Mouse (Mus musculus): ENCODE measurements around the gene Hoxb8. TPM values are rescaled to one million over a fixed set of nuclear protein-coding genes. Genes with fewer than 3 reads are reported as not detected.

Gene Hoxb8
- total RNA-seq, 2 experiments from 2014 or later, result not detected

DNA sequence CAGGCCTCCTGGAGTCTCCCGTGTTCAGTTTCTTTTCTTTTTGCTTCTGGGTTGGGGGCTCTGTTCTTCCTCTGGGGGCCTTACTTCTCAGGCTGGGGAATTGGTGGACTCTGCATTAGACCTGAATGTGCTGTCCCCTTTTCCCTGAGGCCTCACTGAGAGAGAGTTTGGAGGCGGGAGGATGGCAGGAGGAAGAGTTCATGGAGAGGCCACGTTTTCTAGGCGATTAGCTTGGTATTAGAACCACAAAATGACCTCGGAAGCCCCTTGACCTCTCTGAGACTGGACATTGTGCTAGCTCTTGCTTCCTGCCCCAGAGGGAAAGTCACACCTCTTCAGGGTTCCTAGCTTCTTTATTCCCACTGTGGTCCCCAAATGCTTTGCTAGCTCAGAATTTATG lies 42.4 kb downstream of the Hoxb8 start:
- intact Hi-C loops (cut with DNase I), result no loop called here
- no peak for DNase-seq

DNA sequence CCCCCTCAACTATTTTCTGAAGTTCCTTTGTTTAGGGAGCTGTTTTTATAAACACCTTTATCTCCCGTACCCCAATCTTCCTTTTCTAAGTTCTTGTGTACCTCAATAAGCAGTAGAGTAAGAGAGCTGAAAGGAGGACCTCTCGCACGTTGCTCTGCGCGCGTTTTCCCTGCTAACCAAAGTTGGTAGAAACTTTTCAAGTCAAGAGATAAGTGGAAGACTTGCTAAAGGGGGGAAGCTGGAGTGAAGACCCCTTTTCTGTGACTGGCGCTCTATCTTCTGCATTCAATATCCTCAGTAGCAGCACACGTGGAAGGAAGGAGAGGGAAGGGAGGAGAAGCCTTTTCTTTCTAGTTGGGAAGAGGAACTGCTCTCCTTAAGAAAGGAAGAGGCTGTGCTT lies 43.3 kb downstream of the Hoxb8 start:
- no peak for DNase-seq
- intact Hi-C loops (cut with DNase I), result no loop called here

DNA sequence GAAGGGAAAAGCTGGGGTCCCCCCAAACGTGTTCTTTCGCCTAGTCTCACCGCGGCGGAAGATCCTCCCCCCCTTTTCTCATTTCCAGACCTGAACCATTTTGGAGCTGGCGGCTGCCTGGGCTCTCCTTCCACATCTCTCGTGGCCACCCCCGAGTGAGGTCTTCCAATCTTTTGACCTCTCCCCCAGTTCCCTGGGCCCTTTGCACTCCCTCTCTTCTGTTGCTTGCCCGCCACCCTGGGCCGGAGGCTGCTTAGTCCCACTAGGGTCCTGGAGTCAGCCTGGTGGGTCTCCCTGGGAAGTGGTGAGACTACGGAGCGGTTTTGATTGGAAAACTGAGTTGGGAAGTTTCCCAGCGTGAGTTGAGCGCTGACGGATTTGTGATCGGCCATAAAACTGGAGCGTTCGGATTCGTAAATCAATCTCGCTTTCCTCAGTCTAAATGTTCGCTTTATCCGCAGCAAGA lies 44.1 kb downstream of the Hoxb8 start:
- intact Hi-C loops (cut with DNase I), result no loop called here
- no peak for DNase-seq

DNA sequence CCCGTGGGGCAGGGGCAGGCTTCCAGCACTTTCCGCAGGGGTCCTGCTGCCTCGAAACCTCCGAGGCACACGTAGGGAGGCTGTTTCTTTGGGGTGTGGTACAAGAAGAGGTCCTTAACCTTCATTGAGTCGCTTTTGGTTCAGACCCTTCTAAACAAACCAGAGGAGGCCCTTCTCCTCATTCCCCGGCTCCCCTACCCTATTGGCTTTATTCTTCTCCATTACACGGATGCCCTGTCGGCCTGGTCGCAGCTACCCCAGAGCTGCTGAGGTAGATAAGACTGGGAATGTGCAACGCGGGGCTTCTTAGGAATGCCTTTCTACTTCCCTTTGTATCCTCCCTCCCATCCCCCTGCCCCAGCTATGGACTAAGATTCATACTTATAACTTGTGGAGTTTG lies 45.0 kb downstream of the Hoxb8 start:
- intact Hi-C loops (cut with DNase I), result no loop called here
- no peak for DNase-seq

DNA sequence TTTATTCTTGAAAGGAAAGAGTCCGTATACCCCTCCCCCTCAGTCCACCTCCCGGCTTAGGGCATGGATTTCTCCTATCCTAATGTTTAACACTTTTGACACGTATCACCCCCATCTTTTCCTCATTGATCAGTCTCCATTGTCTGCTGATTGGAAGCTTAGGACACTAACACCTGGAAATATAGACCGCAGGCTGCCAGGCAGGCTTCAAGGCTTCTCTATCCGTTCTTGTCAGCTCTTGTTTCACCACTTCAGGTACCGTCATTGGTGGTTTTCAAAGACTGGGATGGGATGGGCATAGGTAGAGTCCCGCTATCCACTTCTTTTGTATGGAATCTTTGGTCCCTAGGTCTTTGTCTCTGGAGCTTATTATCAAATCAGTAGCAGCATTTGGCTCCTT lies 45.4 kb downstream of the Hoxb8 start:
- no peak for DNase-seq

DNA sequence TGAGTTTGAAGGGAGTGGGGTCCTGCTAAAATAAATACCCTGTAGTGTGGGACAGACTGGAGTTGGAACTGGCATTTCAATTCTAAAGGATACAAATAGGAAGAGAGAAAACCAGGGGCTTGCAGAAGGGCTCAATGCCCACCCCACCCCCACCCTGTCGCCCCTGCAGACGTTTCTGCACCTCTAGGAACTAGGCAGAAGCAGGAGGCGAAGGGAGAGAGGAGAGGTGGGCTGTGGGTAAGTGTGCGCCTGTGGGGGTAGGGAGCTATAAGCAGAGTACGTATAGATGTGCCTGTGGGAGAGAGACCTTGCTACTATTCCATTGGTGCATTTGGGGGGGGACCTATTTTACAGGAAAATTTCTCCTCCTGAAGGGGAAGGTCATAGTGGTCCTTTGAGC lies 46.0 kb downstream of the Hoxb8 start:
- intact Hi-C loops (cut with DNase I), result no loop called here
- no peak for DNase-seq

More for the DNA sequence above, 45.4 kb downstream of the Hoxb8 start:
- intact Hi-C loops (cut with DNase I), result no loop called here

DNA sequence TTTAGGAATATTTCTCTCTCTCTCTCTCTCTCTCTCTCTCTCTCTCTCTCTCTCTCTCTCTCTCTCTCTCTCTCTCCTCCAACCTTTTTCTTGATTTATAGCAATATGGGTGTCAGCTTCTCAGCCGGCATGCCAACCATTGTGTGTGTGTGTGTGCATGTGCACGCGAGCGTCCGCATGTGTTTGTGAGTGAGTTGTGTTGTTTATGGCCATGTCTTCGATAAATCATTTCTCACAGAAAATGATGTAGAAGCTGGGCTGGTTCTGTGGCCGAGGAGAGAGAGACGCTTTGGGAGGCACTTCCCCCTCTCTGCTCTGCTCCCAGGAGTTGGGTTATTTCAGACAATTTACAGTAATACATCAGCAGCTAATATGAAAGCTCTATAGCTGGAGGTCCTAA lies 46.9 kb downstream of the Hoxb8 start:
- intact Hi-C loops (cut with DNase I), result no loop called here
- DNase-seq, result no peak

DNA sequence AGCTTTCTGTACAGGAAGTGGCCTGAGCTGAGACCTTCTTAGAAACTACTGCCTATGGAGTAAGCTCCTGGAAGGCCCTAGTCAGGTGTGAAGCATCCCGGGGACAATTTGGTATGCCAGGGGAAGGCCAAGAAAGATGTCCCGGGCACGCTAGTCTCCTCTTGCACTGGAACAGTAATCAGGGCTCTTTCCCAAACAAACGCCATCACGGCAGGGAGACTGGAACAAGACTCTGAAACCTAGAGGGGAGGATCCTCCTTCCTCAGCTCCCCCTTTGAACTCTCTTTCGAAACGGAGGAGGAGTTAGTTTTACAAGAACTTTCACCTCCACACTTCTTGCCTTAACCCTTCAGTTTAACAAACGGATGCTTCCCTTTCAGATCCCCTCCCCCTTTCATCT lies 50.4 kb downstream of the Hoxb8 start:
- DNase-seq, result no peak
- intact Hi-C loops (cut with DNase I), result no loop called here

DNA sequence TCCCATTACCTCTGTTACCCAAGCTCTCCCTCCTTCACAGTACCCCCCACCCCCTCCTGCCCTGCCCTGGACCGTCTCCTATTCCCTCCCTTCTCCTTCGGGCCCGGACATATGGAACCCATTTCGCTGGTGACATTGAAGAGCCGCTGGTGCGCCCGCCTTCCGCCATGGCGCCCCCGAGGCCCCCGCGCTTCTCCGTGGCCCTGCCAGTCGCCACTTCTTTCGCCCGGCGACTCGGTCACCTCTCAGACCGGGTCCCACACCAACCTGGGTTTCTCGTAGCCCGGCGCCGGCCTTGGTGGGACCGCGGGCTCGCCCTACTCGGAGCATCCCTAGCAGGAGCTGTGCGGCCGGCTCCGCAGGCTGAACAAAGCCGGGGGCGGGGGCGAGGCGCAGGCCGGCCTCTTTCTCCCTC lies 50.9 kb downstream of the Hoxb8 start:
- intact Hi-C loops (cut with DNase I), result no loop called here
- DNase-seq, result no peak

DNA sequence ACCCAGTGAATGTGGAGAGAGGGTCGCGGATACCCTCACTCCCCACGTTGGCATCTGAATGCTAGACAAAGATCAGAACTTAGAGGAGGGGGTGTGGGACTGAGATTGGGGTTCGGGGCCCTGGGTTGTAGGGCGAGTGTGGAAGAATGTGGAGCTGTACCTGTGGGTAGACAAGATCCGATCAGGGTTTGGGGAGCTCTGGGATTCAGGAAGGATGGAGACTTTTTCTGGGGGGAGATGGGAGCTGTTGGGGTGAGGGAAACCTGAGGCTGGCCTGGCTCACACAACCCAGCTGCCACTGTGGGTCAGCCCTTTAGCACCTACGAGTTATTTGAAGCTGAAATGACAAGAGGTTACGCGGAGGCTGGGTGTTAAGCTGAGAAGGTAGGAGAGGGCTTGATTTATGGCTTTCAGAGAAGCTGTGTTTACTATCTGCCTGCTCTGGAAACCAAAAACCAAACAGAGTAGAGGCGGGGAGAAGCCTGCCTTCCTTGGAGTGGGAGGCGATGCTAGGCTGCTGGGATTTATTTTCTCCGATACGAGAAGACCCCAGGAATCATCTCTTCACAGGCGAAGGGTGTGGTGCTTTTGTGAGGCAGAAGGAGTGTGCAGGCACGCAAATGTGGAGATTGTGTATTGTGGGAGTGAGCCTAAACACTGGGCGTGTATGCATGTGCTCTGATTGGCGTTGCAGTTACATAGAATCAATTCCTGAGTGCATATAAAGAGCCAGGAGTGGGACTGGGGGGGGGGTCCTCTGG lies 51.7 kb downstream of the Hoxb8 start:
- intact Hi-C loops (cut with DNase I), result no loop called here
- DNase-seq, result no peak

DNA sequence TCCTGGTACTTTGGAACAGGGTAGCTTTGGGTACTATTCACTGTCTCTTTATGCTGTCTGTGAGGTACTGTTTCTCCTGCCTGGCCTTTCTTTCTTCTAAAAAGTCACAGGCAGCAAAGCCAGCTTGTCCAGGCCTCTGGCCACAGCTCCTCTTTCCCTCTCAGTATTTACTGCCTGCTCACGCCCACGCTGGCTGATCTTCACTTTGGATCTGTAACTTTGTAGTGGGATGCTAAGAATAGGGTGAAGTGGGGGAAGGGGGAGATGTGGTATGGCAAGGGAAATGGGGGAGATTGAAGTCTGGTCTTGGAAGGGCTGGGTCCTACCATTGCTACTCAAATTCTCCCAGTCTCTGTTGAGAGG lies 52.3 kb downstream of the Hoxb8 start:
- no peak for DNase-seq
- intact Hi-C loops (cut with DNase I), result no loop called here

Small RNA genes lying within 50 kb of the gene (microRNA-seq; reads per million reads assigned to microRNA genes)
- gene Mir10a, result 5.3 to 1,290 reads per million in 2 experiments
- 0 reads per million in 2 experiments for gene Mir196a-1

Other genes with a start within 250 kb of the Hoxb8 start
- 10 to 100 TPM; 45.8 to 51.2 TPM for gene Snf8, start 247.0 kb upstream of the Hoxb8 start, total RNA-seq (2021)
- 10 to 100 TPM; 31.9 to 36.8 TPM for gene Ube2z, start 216.5 kb upstream of the Hoxb8 start, total RNA-seq (2021)
- 1,000 to 10,000 TPM; 3,151 to 3,310 TPM for gene Atp5g1, start 206.2 kb upstream of the Hoxb8 start, total RNA-seq (2021)
- not detected for gene Calcoco2, start 169.9 kb upstream of the Hoxb8 start, total RNA-seq (2021)
- gene Ttll6, start 148.1 kb upstream of the Hoxb8 start, total RNA-seq (2021), result under 1 TPM in 1 of 2 experiments, not detected in 1; 0.07 TPM
- not detected for gene Hoxb13, start 87.6 kb upstream of the Hoxb8 start, total RNA-seq (2021)
- gene Hoxb9, start 10.4 kb upstream of the Hoxb8 start, total RNA-seq (2021), result not detected
- not detected for gene Hoxb7, start 4.7 kb downstream of the Hoxb8 start, total RNA-seq (2021)
- not detected for gene Hoxb6, start 10.6 kb downstream of the Hoxb8 start, total RNA-seq (2021)
- gene Hoxb5, start 21.4 kb downstream of the Hoxb8 start, total RNA-seq (2021), result under 1 TPM; 0.19 to 0.22 TPM
- 1 to 10 TPM; 1.0 to 1.3 TPM for gene Hoxb4, start 36.4 kb downstream of the Hoxb8 start, total RNA-seq (2021)
- gene Hoxb3, start 41.4 kb downstream of the Hoxb8 start, total RNA-seq (2021), result under 1 TPM; 0.76 to 0.79 TPM
- gene Hoxb2, start 68.6 kb downstream of the Hoxb8 start, total RNA-seq (2021), result 1 to 10 TPM in 1 of 2 experiments, under 1 TPM in 1; 0.78 to 1.3 TPM
- gene Hoxb1, start 83.8 kb downstream of the Hoxb8 start, total RNA-seq (2021), result not detected
- 1 to 10 TPM in 1 of 2 experiments, under 1 TPM in 1; 0.76 to 6.2 TPM for gene Skap1, start 182.7 kb downstream of the Hoxb8 start, total RNA-seq (2021)

All from heart, postnatal 14 days (tissue).